Mouse (Mus musculus) heart, postnatal 10 days (tissue): ENCODE measurements at regions not wholly inside any gene's neighbourhood (a gene's known extent, or its start where the extent isn't known, plus 50 kb on each side); places are given as distances from the start of the nearest gene placed in this dataset.
A peak's percentile ranks its signal among the peaks of the same experiment; 100 is the strongest.

Experiments
- DNase-seq, 2 experiments: peaks; one replicate each; pipeline ENCODE4 v3.0.0; 2021
- intact Hi-C: fragments of 180-260 bp; cut with DNase I; formaldehyde crosslinking; loops from one replicate; pipeline ENCODE4 v1.15.1; 2025

DNA sequence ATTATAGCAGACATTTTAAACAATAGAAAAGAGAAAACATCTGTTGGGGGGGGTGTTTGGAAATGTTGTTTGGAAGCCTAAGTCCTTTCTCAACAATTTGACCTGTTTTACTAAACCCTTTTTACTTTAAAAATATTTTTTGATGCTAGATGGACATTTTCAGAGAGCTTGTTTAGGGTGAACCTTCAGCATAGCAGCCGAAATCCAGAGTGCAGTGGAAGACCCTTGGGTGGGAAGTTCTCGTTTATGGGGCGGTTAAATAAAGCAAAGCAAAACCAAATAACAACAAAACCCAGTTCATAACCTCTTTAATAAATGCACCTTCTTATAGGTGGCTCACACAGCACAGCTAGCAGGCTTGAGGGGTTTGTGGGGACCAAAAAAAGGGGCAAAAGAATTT is 62.4 kb upstream of the Ppara start:
- DNase-seq = no peak
- intact Hi-C loops = loop anchor here (1.0 kb wide), 1 partner anchor 60 kb away; no protein-coding TSS in a partner anchor

DNA sequence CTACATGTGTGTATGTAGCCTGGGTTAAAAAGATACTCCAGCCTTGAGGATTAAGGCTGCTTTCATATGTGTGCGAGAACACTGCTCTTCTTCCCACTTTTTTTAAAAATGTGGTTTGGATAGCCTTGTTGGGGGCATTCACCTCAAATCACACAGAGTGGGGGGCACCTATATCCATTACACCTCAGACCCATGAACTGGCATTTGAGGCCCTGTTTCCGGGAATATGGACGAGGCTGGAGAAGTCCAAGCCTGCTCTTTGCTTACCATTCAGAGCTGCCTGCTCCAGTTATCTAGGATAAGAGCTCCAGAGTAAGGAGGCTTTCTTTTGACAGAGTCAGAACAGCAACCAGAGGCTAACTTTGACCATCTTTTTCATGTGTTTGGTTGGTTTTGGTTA is 61.9 kb upstream of the Ppara start:
- intact Hi-C loops = loop anchor here (1.0 kb wide), 1 partner anchor 61 kb away; no protein-coding TSS in a partner anchor
- DNase-seq = peak in 1 of 2 experiments; percentile 45

DNA sequence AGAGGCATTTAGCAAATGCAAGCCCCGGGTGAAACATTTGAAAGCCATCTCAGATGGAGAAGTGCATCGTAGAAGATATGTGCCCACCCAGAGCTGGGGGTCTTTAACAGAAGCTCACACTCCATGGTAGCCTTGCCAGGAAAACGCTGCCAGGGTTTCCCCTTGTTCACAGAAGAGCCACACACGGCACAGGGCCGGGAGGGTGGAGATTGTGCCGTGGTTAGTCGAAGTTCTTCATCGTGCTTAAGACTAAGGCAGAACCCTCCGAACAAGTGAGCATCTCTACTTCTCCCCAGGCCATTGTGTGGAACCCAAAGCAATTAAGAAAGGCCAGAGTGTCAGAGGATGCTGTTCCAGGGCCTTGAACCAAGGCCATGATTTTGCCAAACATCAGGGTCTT is 61.3 kb upstream of the Ppara start:
- no peak for DNase-seq
- intact Hi-C loops = no loop called here

GRCm38 (mm10) chr15:85674191-85674984 is 60.4 kb upstream of the Ppara start:
- intact Hi-C loops = loop anchor here (2.0 kb wide), 1 partner anchor 30 kb away; no protein-coding TSS in a partner anchor

GRCm38 (mm10) chr15:85675126-85675525 is 59.7 kb upstream of the Ppara start:
- intact Hi-C loops = loop anchor here (2.0 kb wide), 1 partner anchor 30 kb away; no protein-coding TSS in a partner anchor
- DNase-seq = no peak

More at GRCm38 (mm10) chr15:85674191-85674984, 60.4 kb upstream of the Ppara start:
- no peak for DNase-seq

- peak in 1 of 2 experiments; percentile 43 for DNase-seq
- intact Hi-C loops = loop anchor here (2.0 kb wide), 1 partner anchor 29 kb away; no protein-coding TSS in a partner anchor
Observed at GRCm38 (mm10) chr15:85675736-85676135, 59.0 kb upstream of the Ppara start.

GRCm38 (mm10) chr15:85676156-85676555 is 58.6 kb upstream of the Ppara start:
- intact Hi-C loops = no loop called here
- no peak for DNase-seq

DNA sequence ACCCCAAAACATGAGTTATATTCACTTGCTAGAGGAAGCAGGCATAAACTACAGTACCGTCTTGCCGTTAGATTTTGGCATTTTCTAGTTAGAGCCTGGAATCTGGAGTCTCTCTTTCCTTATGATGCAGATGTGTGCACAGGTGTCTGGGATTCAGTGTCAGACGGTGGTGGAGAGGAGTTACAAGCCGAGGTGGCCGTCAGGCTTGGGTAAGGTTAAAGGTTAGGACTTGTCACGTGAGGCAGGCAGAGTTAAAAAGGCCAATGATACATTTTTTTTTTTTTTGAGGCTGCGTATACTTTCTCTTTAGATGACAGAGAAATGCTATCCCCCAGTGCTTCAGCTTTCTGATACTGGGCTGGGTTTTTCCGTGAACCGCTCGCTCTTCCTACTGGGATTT is 57.9 kb upstream of the Ppara start:
- intact Hi-C loops = no loop called here
- no peak for DNase-seq

DNA sequence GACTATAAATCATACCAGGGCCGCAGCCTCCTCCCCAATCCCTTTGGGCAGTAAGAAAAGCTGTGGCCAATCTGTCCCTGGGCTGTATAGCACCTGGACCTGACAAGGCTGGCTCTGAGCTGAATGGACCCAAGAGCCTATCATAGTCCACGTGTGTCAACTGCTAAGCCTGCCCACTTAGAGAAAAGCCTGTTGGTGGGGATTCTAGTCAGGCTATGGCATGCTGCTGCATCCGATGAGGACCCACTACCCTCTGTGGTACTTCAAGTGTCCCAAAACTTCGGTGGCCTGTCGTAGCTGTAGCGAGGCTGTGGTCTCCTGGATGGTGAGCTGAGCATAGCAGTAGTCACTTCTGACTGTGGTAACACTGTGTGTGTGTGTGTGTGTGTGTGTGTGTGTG is 57.4 kb upstream of the Ppara start:
- no peak for DNase-seq
- intact Hi-C loops = no loop called here

DNA sequence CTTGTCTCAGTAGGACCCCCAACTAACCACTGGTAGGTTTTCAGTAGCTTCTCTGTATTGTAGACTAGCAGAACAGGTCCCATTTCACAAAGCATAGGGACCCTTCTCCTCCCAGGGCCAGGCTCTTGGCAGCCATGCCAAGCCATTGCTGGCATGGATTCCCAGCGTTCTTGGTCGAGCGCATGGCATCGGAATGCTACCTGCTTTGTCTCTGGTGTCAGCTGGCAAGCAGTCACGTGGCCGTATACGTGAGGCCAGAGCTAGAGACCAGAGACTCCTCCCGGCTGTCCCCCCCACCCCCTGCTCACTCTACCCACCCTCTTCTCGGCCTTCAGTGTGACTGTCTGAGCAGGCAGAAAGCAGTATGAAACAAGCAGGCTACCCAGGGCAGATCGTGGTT is 56.9 kb upstream of the Ppara start:
- DNase-seq = peak; percentile 87 to 89
- intact Hi-C loops = no loop called here

DNA sequence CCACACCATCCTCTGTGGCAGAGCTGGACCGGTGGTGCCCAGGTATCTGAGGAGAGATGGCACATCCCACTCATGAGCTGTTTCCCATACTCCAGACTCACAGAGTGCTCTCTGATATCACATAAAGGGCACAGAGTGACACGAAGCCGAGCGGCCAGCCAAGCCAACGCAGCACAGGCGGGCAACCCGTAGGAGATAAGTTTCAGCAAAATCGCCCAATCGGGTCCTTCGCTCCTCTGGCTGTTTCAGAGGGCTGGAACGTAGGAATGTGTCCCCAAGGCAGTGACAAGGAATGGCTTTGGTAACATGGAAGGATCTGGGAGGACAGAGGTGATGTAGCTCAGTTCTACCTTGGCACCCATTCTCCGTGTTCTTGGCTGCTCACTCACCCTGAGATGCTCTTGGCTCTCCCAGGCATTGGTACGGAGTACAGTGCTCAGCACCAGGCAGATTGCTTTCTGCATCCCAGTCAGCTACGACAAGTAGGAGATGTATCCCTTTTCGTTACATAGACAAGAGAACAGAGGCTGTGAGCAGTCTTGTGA is 56.4 kb upstream of the Ppara start:
- intact Hi-C loops = no loop called here

DNA sequence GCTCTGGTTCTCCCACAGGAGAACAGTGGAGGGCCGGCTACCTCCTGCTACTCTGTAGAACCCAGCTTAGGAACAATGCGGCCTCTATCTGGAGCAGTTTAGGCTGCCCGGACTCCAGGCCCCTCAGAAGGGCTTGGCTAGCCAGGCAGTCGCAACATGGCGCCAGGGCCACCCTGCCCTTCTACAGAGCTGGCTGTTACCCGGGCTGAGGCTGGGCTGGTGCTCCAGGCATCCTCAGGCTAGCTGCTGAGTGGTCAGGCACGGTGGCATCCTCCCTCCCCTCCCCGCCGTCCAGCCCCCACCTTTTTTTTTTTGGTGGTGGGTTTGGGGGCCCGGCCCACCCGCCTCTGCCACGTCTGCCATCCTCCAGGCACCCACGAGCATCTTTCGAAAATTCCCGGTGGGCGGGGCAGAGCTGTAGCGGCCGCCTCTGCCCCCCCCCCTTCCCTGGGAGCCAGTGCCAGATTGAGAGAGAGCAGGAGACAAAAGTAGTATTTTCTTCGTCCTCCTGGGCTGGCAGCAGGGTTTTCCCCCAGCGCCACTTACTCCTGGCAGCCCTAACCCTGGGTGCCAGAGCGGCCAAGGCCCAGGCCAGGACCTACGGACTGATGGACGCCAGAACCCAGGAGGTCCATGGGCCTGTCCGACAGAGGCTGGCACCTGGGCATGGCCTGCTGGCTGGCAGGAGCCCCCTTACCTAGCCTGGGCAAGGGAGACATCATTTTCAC is 55.6 kb upstream of the Ppara start:
- peak in 1 of 2 experiments; percentile 54 for DNase-seq

More for the DNA sequence above, 56.4 kb upstream of the Ppara start:
- DNase-seq = no peak

DNA sequence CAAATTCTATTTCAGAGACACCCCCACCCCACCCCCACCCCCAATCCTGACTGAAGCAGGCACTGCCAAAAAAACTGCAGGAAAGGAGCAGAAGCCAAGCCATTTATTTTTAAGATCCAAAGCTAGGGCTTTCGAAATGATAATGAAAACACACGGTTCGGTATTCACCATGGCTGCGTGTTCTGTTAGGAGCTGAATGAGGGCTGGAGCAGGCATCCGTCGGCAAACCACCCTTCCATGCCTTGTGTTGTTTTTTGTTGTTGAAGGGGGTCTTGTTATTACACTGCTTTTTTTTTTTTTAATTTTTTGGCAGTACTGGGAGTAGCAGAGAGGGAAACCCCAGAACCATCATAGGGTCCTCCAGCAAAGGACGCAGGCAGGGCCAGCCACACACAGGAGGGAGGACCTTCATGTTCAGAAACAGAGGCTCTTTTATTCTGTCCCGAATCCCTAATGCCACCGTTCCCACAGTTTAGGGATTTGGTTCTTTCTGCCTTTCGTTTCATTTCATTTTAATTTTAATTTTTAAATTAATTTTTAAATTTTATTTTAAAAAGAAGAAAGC is 54.8 kb upstream of the Ppara start:
- intact Hi-C loops = no loop called here

More for the DNA sequence above, 55.6 kb upstream of the Ppara start:
- intact Hi-C loops = no loop called here

GRCm38 (mm10) chr15:85680460-85681224 is 54.1 kb upstream of the Ppara start:
- peak in 1 of 2 experiments; percentile 57 for DNase-seq
- intact Hi-C loops = no loop called here

More for the DNA sequence above, 54.8 kb upstream of the Ppara start:
- no peak for DNase-seq

DNA sequence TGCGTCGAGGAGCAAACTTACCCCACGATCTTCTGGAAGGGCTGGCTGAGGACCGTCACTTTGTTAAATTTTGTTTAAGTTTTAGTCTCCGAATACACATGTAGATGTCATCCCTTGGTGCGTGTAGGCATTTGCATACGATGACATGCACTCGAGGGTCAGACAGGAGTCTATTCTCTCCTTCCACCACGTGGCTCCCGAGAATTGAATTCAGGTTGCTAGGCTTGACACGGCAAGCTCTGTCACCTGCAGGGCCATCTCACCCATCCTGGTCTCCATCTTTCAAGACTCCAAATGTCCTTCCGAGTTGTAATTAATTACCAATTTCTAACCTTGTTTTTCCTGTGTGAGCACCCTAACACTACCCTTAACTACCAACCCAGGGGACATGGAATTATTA is 52.7 kb upstream of the Ppara start:
- no peak for DNase-seq
- intact Hi-C loops = no loop called here

DNA sequence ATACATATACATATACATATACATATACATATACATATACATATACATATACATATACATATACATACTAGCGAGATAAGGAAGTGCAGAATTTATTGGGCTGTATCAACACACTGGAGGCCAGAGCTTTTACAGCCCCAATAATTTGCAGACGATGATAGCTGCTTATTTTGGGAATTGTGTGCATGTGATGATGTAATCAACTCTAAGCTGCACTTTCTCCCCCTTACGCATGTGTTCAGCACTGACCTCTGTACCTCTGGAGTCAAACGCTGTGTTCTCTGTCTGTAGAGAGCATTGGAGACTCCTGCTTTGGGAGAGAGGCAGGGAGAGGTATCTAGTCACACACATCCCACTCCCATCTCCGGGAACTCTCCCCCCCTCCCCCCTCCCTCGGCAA is 52.0 kb upstream of the Ppara start:
- no peak for DNase-seq
- intact Hi-C loops = no loop called here

- intact Hi-C loops = no loop called here
- DNase-seq = no peak
Observed at GRCm38 (mm10) chr15:85683271-85683670, 51.5 kb upstream of the Ppara start.

DNA sequence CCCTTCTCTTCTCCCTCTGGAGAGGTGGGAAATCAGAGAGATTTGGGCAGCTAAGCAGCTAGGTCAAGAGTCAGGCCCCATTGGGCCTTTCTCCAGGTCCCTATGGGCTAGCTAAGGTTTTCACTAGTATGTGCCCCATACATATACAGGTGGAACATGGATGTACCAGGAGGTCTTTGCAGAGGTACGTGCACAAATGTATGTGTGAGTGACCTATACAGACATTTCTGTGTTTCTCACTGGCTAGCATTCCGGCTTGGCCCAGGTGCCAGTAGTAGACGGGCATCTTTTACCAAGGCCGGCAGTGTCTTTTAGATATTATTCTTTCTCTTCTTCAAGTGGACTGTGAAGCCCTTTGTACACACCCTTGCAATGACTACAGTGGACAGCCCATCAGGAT is 51.1 kb upstream of the Ppara start:
- no peak for DNase-seq
- intact Hi-C loops = no loop called here

DNA sequence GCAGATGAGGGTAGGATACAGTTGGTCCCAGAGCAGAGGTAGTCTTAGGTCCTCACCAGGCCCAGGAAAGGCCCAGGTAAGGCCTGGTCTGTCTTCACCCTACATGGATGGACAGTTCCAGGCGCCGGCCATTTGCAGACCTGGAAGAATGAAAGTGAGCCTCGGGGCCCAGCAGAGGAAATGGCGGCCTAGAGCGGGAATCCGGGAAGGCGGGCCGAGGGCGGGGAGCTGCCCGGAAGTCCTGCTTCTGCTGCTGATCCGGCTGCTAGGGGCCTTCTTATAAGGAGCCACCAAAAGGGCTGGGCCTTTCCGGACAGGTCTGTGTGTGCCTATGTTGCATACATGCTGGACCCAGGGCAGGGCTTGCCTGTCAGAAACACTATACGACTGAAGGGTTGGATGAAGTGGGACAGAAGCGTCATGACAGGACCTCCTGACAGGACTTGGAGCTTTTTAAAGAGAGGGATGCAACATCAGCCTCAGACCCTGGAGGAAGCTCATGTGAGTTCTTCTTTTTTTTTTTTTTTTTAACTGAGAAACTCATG is 50.5 kb upstream of the Ppara start:
- intact Hi-C loops = no loop called here
- peak; percentile 66 to 74 for DNase-seq

DNA sequence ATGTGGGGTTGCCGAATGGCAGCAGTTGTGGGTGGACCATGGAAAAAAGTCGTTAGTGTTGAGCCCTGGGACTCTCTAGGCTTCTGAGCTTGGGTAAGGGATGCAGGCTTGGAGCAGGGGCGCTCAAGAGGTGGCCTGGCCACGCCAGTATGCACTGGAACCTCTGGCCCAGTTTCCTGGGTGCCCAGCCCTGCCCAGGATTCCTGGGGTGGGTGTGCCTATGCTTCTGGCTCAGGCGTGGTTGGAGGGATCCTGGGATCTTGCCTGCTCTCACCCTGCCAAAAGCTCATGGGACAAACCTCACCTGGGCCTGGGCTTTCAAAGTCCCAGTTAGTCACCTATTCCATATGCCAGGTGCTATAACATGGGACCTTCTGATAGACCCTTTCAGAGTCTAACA is 49.9 kb upstream of the Ppara start:
- intact Hi-C loops = no loop called here
- DNase-seq = peak; percentile 74 to 77
